Mouse (Mus musculus): Measurements from ENCODE around the gene Rgs14. TPM values are rescaled to one million over a fixed set of nuclear protein-coding genes. Genes with fewer than 3 reads are reported as not detected.
A peak's percentile ranks its signal among the peaks of the same experiment; 100 is the strongest.

Gene Rgs14
- polyA plus RNA-seq, 1 experiment: 3.6 TPM

- Histone ChIP-seq H3K36me3 (ENCODE audit: control insufficient read depth, insufficient read depth, low read length, poor library complexity, severe bottlenecking) (no peaks in the 10 kb centered on the region), H3K4me1 (ENCODE audit: control insufficient read depth, insufficient read depth, low read length) (no peaks in the 10 kb centered on the region), H3K27ac (ENCODE audit: insufficient read depth, low read length) (no peak overlapping the region), H3K27me3 (ENCODE audit: control insufficient read depth, insufficient read depth, low read length, poor library complexity, severe bottlenecking) (no peaks in the 10 kb centered on the region), H3K9me3 (replicated peaks; ENCODE audit: control insufficient read depth, insufficient read depth, low read length, poor library complexity, severe bottlenecking) (no peaks in the 10 kb centered on the region), H3K4me3 (ENCODE audit: low read depth, low read length) (no peak overlapping the region), H3K9ac (ENCODE audit: low read depth, poor library complexity, severe bottlenecking) (no peak overlapping the region)
- no peak for TF ChIP-seq CTCF (IDR thresholded peaks at IDR 0.05; ENCODE audit: low read depth, low read length)
- no peak for TF ChIP-seq EP300 (IDR thresholded peaks at IDR 0.05; ENCODE audit: insufficient read depth, low read depth, low read length)
- no peak for TF ChIP-seq POLR2A (IDR thresholded peaks at IDR 0.05; ENCODE audit: insufficient read depth, low read length)
Measured at GRCm38 (mm10) chr13:55412643-55413307, 43.2 kb downstream of the Rgs14 start.

- Histone ChIP-seq H3K9me3 (replicated peaks; ENCODE audit: control insufficient read depth, insufficient read depth, low read length, poor library complexity, severe bottlenecking) (no peaks in the 10 kb centered on the region), H3K9ac (ENCODE audit: low read depth, poor library complexity, severe bottlenecking) (no peak overlapping the region), H3K4me1 (ENCODE audit: control insufficient read depth, insufficient read depth, low read length) (no peaks in the 10 kb centered on the region), H3K27me3 (ENCODE audit: control insufficient read depth, insufficient read depth, low read length, poor library complexity, severe bottlenecking) (no peaks in the 10 kb centered on the region), H3K4me3 (ENCODE audit: low read depth, low read length) (no peak overlapping the region), H3K36me3 (ENCODE audit: control insufficient read depth, insufficient read depth, low read length, poor library complexity, severe bottlenecking) (no peaks in the 10 kb centered on the region), H3K27ac (ENCODE audit: insufficient read depth, low read length) (no peak overlapping the region)
- no peak for TF ChIP-seq EP300 (IDR thresholded peaks at IDR 0.05; ENCODE audit: insufficient read depth, low read depth, low read length)
- TF ChIP-seq POLR2A (IDR thresholded peaks at IDR 0.05; ENCODE audit: insufficient read depth, low read length): no peak
- TF ChIP-seq CTCF (IDR thresholded peaks at IDR 0.05; ENCODE audit: low read depth, low read length): no peak
Measured at GRCm38 (mm10) chr13:55413333-55413732, 43.8 kb downstream of the Rgs14 start.

GRCm38 (mm10) chr13:55414743-55415380, 45.3 kb downstream of the Rgs14 start, which contains the start of gene Pfn3:
Gene Pfn3 (minus strand): TSS chr13:55415232.
- H3K9ac ChIP-seq (ENCODE audit: low read depth, poor library complexity, severe bottlenecking): no peak within 1 kb of the TSS
- no peaks in the 10 kb centered on the region for H3K36me3 ChIP-seq (ENCODE audit: control insufficient read depth, insufficient read depth, low read length, poor library complexity, severe bottlenecking)
- no peaks in the 10 kb centered on the region for H3K9me3 ChIP-seq (replicated peaks; ENCODE audit: control insufficient read depth, insufficient read depth, low read length, poor library complexity, severe bottlenecking)
- TF ChIP-seq POLR2A (IDR thresholded peaks at IDR 0.05; ENCODE audit: insufficient read depth, low read length): no peak
- no peaks in the 10 kb centered on the region for H3K27me3 ChIP-seq (ENCODE audit: control insufficient read depth, insufficient read depth, low read length, poor library complexity, severe bottlenecking)
- no peaks in the 10 kb centered on the region for H3K4me1 ChIP-seq (ENCODE audit: control insufficient read depth, insufficient read depth, low read length)
- no peak within 1 kb of the TSS for H3K27ac ChIP-seq (ENCODE audit: insufficient read depth, low read length)
- peak within 1 kb of the TSS; percentile 53 for H3K4me3 ChIP-seq (ENCODE audit: low read depth, low read length)

- peak; percentile 59 for TF ChIP-seq CTCF (IDR thresholded peaks at IDR 0.05; ENCODE audit: low read depth, low read length)
- TF ChIP-seq POLR2A (IDR thresholded peaks at IDR 0.05; ENCODE audit: insufficient read depth, low read length): no peak
- Histone ChIP-seq H3K36me3 (ENCODE audit: control insufficient read depth, insufficient read depth, low read length, poor library complexity, severe bottlenecking) (no peaks in the 10 kb centered on the region), H3K9ac (ENCODE audit: low read depth, poor library complexity, severe bottlenecking) (no peak overlapping the region), H3K27me3 (ENCODE audit: control insufficient read depth, insufficient read depth, low read length, poor library complexity, severe bottlenecking) (no peaks in the 10 kb centered on the region), H3K27ac (ENCODE audit: insufficient read depth, low read length) (no peak overlapping the region), H3K4me3 (ENCODE audit: low read depth, low read length) (no peak overlapping the region), H3K9me3 (replicated peaks; ENCODE audit: control insufficient read depth, insufficient read depth, low read length, poor library complexity, severe bottlenecking) (no peaks in the 10 kb centered on the region), H3K4me1 (ENCODE audit: control insufficient read depth, insufficient read depth, low read length) (no peaks in the 10 kb centered on the region)
Measured at GRCm38 (mm10) chr13:55418004-55418403, 48.5 kb downstream of the Rgs14 start.

GRCm38 (mm10) chr13:55419142-55419541, 49.6 kb downstream of the Rgs14 start:
- H3K4me1 ChIP-seq (ENCODE audit: control insufficient read depth, insufficient read depth, low read length): no peaks in the 10 kb centered on the region
- no peak overlapping the region for H3K4me3 ChIP-seq (ENCODE audit: low read depth, low read length)
- no peak overlapping the region for H3K27ac ChIP-seq (ENCODE audit: insufficient read depth, low read length)
- no peak for TF ChIP-seq EP300 (IDR thresholded peaks at IDR 0.05; ENCODE audit: insufficient read depth, low read depth, low read length)
- no peak for TF ChIP-seq CTCF (IDR thresholded peaks at IDR 0.05; ENCODE audit: low read depth, low read length)
- TF ChIP-seq POLR2A (IDR thresholded peaks at IDR 0.05; ENCODE audit: insufficient read depth, low read length): no peak
- H3K9ac ChIP-seq (ENCODE audit: low read depth, poor library complexity, severe bottlenecking): no peak overlapping the region
- H3K36me3 ChIP-seq (ENCODE audit: control insufficient read depth, insufficient read depth, low read length, poor library complexity, severe bottlenecking): no peaks in the 10 kb centered on the region
- no peaks in the 10 kb centered on the region for H3K9me3 ChIP-seq (replicated peaks; ENCODE audit: control insufficient read depth, insufficient read depth, low read length, poor library complexity, severe bottlenecking)
- H3K27me3 ChIP-seq (ENCODE audit: control insufficient read depth, insufficient read depth, low read length, poor library complexity, severe bottlenecking): no peaks in the 10 kb centered on the region
